Mouse (Mus musculus): ENCODE measurements around the gene Pttg1ip. TPM values are rescaled to one million over a fixed set of nuclear protein-coding genes. Genes with fewer than 3 reads are reported as not detected.

The Pttg1ip gene
- polyA plus RNA-seq, 1 experiment from 2014 or later = 105 TPM

- no peak overlapping the region for H3K9ac ChIP-seq
- no peaks in the 10 kb centered on the region for H3K27me3 ChIP-seq
- H3K4me1 ChIP-seq (replicated peaks) = peaks cover 36% of the 10 kb centered on the region
- H3K4me2 ChIP-seq = no peak overlapping the region
- peaks cover 30% of the 10 kb centered on the region for H3K36me3 ChIP-seq
- no peak overlapping the region for H3K27ac ChIP-seq
- no peak for ATAC-seq (replicated peaks; ENCODE audit: insufficient number of reproducible peaks, insufficient read depth, low FRiP score, low read depth)
- H3K4me3 ChIP-seq = no peak overlapping the region
- WGBS = 90% methylated on average over 8 of the region's 8 CpGs
- no peaks in the 10 kb centered on the region for H3K9me3 ChIP-seq (replicated peaks)
Measured at GRCm38 (mm10) chr10:77608589-77608988, 27.1 kb downstream of the Pttg1ip start.

GRCm38 (mm10) chr10:77610221-77610961 lies 28.9 kb downstream of the Pttg1ip start:
- no peaks in the 10 kb centered on the region for H3K9me3 ChIP-seq (replicated peaks)

GRCm38 (mm10) chr10:77613409-77613808 lies 31.9 kb downstream of the Pttg1ip start:
- Histone ChIP-seq H3K36me3 (peaks cover 70% of the 10 kb centered on the region), H3K9me3 (replicated peaks) (no peaks in the 10 kb centered on the region), H3K4me1 (replicated peaks) (peaks cover 11% of the 10 kb centered on the region), H3K4me3 (no peak overlapping the region), H3K27ac (peak overlapping the region; percentile 80), H3K27me3 (no peaks in the 10 kb centered on the region), H3K4me2 (no peak overlapping the region), H3K9ac (no peak overlapping the region)
- WGBS = 64% methylated on average over 3 of the region's 3 CpGs
- ATAC-seq (replicated peaks; ENCODE audit: insufficient number of reproducible peaks, insufficient read depth, low FRiP score, low read depth) = peak; percentile 79

More at GRCm38 (mm10) chr10:77610221-77610961, 28.9 kb downstream of the Pttg1ip start:
- no peaks in the 10 kb centered on the region for H3K27me3 ChIP-seq
- H3K4me2 ChIP-seq = no peak overlapping the region
- H3K27ac ChIP-seq = no peak overlapping the region
- H3K36me3 ChIP-seq = peaks cover 43% of the 10 kb centered on the region
- no peak overlapping the region for H3K9ac ChIP-seq
- 82% methylated on average over 8 of the region's 8 CpGs for WGBS
- peaks cover 29% of the 10 kb centered on the region for H3K4me1 ChIP-seq (replicated peaks)
- no peak overlapping the region for H3K4me3 ChIP-seq
- no peak for ATAC-seq (replicated peaks; ENCODE audit: insufficient number of reproducible peaks, insufficient read depth, low FRiP score, low read depth)

- Histone ChIP-seq H3K27ac (no peak overlapping the region), H3K4me1 (replicated peaks) (peaks cover 7% of the 10 kb centered on the region), H3K9me3 (replicated peaks) (no peaks in the 10 kb centered on the region), H3K27me3 (no peaks in the 10 kb centered on the region), H3K9ac (no peak overlapping the region), H3K4me2 (no peak overlapping the region), H3K36me3 (peaks cover 57% of the 10 kb centered on the region), H3K4me3 (no peak overlapping the region)
- ATAC-seq (replicated peaks; ENCODE audit: insufficient number of reproducible peaks, insufficient read depth, low FRiP score, low read depth) = no peak
- WGBS = 86% methylated on average over 8 of the region's 8 CpGs
Measured at GRCm38 (mm10) chr10:77615647-77616046, 34.1 kb downstream of the Pttg1ip start.

- Histone ChIP-seq H3K9me3 (replicated peaks) (no peaks in the 10 kb centered on the region), H3K36me3 (peaks cover 52% of the 10 kb centered on the region), H3K4me2 (no peak overlapping the region), H3K9ac (no peak overlapping the region), H3K27me3 (no peaks in the 10 kb centered on the region), H3K4me1 (replicated peaks) (peaks cover 6% of the 10 kb centered on the region), H3K27ac (no peak overlapping the region), H3K4me3 (no peak overlapping the region)
- no peak for ATAC-seq (replicated peaks; ENCODE audit: insufficient number of reproducible peaks, insufficient read depth, low FRiP score, low read depth)
- WGBS = 92% methylated on average over 9 of the region's 9 CpGs
Measured at GRCm38 (mm10) chr10:77616166-77616565, 34.6 kb downstream of the Pttg1ip start.

- no peak for ATAC-seq (replicated peaks; ENCODE audit: insufficient number of reproducible peaks, insufficient read depth, low FRiP score, low read depth)
- Histone ChIP-seq H3K4me3 (no peak overlapping the region), H3K27ac (no peak overlapping the region), H3K4me2 (no peak overlapping the region), H3K27me3 (no peaks in the 10 kb centered on the region), H3K36me3 (peaks cover 48% of the 10 kb centered on the region), H3K9me3 (replicated peaks) (no peaks in the 10 kb centered on the region), H3K4me1 (replicated peaks) (peaks cover 11% of the 10 kb centered on the region), H3K9ac (no peak overlapping the region)
- 95% methylated on average over 7 of the region's 7 CpGs for WGBS
Measured at GRCm38 (mm10) chr10:77616926-77617325, 35.4 kb downstream of the Pttg1ip start.

DNA sequence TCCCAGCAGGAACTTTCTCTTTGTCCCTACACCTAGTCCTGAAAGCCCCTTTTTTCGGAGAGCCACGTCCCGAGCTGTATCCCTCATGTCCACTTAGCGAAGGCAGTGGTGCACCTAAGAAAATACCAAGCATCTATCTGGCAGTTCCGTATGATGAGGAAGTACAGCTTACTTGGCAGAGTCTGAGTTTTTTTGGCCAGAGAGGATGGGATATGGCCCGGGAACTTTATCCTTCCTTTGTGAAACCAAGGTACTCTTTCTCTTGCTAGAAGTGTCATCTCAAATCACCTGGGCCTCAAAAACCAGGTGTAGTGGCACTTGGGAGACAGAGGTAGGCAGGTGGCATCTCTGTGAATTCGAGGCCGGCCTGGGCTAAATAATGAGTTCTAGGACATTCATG lies 40.0 kb downstream of the Pttg1ip start:
- Histone ChIP-seq H3K27ac (peak overlapping the region; percentile 92), H3K9ac (peak overlapping the region; percentile 97), H3K4me3 (peak overlapping the region; percentile 96), H3K27me3 (no peaks in the 10 kb centered on the region), H3K36me3 (peaks cover 16% of the 10 kb centered on the region), H3K4me2 (peak overlapping the region; percentile 80), H3K4me1 (replicated peaks) (peaks cover 36% of the 10 kb centered on the region), H3K9me3 (replicated peaks) (no peaks in the 10 kb centered on the region)
- ATAC-seq (replicated peaks; ENCODE audit: insufficient number of reproducible peaks, insufficient read depth, low FRiP score, low read depth) = no peak
- 74% methylated on average over 8 of the region's 8 CpGs for WGBS

- Histone ChIP-seq H3K4me3 (peak within 1 kb of the TSS; percentile 96), H3K36me3 (peaks cover 8% of the 10 kb centered on the region), H3K27ac (peak within 1 kb of the TSS; percentile 92), H3K4me1 (replicated peaks) (peaks cover 38% of the 10 kb centered on the region), H3K4me2 (peak within 1 kb of the TSS; percentile 80), H3K9ac (peak within 1 kb of the TSS; percentile 97), H3K9me3 (replicated peaks) (no peaks in the 10 kb centered on the region), H3K27me3 (no peaks in the 10 kb centered on the region)
- ATAC-seq (replicated peaks; ENCODE audit: insufficient number of reproducible peaks, insufficient read depth, low FRiP score, low read depth) = peak; percentile 89
- under 1% methylated on average over 96 of the region's 96 CpGs for WGBS
Measured at GRCm38 (mm10) chr10:77622055-77622988, 40.8 kb downstream of the Pttg1ip start, which contains the start of gene Ube2g2. Ube2g2 (plus strand) TSS chr10:77622275.

DNA sequence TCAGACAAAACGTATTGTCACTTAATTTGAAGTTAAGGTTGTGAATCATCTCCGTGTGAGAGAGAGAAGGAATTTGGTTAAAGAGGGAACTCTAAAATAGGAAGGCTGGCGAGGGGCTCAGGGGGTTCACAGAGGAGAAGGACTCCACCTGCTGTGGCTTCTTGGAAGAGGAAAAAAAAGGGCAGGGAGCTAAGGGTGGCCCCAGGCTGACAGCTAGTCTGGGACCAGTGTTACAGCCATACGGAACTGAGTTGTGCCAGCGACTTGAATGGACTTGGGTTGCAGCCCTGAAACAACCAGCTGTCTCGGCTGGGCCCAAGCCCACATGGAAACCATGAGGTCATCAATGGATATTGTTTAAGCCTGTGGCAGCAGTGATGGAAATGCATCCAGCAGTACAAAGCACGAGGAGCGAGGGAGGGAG lies 41.6 kb downstream of the Pttg1ip start:
- Histone ChIP-seq H3K9me3 (replicated peaks) (no peaks in the 10 kb centered on the region), H3K4me3 (peak overlapping the region; percentile 96), H3K27ac (peak overlapping the region; percentile 92), H3K27me3 (no peaks in the 10 kb centered on the region), H3K4me2 (peak overlapping the region; percentile 80), H3K4me1 (replicated peaks) (peaks cover 38% of the 10 kb centered on the region), H3K9ac (peak overlapping the region; percentile 97), H3K36me3 (0 out of 2 replicates have a peak, but pooled peaks cover under 1% of the 10 kb centered on the region)
- ATAC-seq (replicated peaks; ENCODE audit: insufficient number of reproducible peaks, insufficient read depth, low FRiP score, low read depth) = no peak
- WGBS = 11% methylated on average over 8 of the region's 8 CpGs

DNA sequence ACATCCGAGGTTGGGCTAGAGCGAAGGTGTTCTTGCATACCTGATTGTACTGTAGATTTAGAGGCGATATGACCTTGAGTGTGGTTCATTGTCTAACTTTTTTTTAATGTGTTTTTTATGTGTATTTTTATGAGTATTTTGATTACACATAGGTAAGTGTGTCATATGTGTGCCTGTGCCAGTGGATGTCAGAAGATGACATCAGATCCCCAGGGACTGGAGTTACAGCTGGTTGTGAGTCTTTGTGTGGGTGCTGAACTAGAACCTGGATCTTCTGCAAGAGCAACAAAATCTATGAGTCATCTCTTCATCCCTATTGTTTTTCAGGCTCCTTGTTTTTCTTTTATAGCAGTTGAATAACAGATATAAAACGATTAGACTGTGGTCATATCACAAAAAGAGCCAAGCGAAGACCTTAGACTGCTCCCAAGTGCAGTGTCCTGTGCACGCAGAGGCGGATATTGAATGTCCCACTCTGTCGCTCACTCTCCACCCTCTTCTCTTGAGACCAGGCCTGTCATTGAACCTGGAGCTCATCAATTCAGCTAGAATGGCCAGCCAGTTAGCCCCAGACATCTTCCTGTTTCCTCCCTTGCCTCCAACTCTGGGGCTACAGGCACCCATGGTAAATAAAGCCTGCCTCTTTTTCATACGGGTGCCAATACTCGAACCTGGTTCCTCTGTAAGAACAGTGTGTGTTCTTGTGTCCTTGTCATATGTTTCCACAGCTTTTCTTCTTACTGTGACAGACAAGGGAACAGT lies 42.3 kb downstream of the Pttg1ip start:
- Histone ChIP-seq H3K9me3 (replicated peaks) (no peaks in the 10 kb centered on the region), H3K27ac (peak overlapping the region; percentile 92), H3K27me3 (no peaks in the 10 kb centered on the region), H3K4me2 (peak overlapping the region; percentile 80), H3K4me3 (peak overlapping the region; percentile 96), H3K9ac (0 out of 2 replicates have a peak overlapping the region, but pooled peaks have one; percentile 97), H3K4me1 (replicated peaks) (peaks cover 38% of the 10 kb centered on the region), H3K36me3 (no peaks in the 10 kb centered on the region)
- WGBS = 80% methylated on average over 10 of the region's 10 CpGs
- no peak for ATAC-seq (replicated peaks; ENCODE audit: insufficient number of reproducible peaks, insufficient read depth, low FRiP score, low read depth)

Measured in heart, embryonic 15.5 days (tissue).